Mouse (Mus musculus): ENCODE results near the gene Gm4756.
"Not testable (repeated sequence)": the region's sequence is repeated elsewhere in the genome, so short reads cannot be mapped to it uniquely, and the experiment has no call there.

Gm4756 gene

GRCm38 (mm10) chr12:72649611-72650330 lies at the start of gene Gm4756:
Gm4756 (minus strand) TSS chr12:72649661.
- DNase-seq: no peak

- DNase-seq: peak; percentile 13
Observed at GRCm38 (mm10) chr12:72694901-72695463, 45.5 kb upstream of the Gm4756 start.

GRCm38 (mm10) chr12:72694438-72694837 lies 45.0 kb upstream of the Gm4756 start:
- DNase-seq: peak; percentile 22

GRCm38 (mm10) chr12:72693895-72694294 lies 44.4 kb upstream of the Gm4756 start:
- no peak for DNase-seq

- DNase-seq: not testable (repeated sequence)
Observed at GRCm38 (mm10) chr12:72688281-72688680, 38.8 kb upstream of the Gm4756 start.

GRCm38 (mm10) chr12:72687741-72688140 lies 38.3 kb upstream of the Gm4756 start:
- DNase-seq: not testable (repeated sequence)

- not testable (repeated sequence) for DNase-seq
Observed at GRCm38 (mm10) chr12:72686566-72686965, 37.1 kb upstream of the Gm4756 start.

- DNase-seq: no peak
Observed at GRCm38 (mm10) chr12:72683612-72684011, 34.2 kb upstream of the Gm4756 start.

- DNase-seq: no peak
Observed at GRCm38 (mm10) chr12:72682511-72683282, 33.2 kb upstream of the Gm4756 start.

- no peak for DNase-seq
Observed at GRCm38 (mm10) chr12:72681919-72682318, 32.5 kb upstream of the Gm4756 start.

GRCm38 (mm10) chr12:72679635-72680034 lies 30.2 kb upstream of the Gm4756 start:
- DNase-seq: no peak

- no peak for DNase-seq
Observed at GRCm38 (mm10) chr12:72674820-72675219, 25.4 kb upstream of the Gm4756 start.

GRCm38 (mm10) chr12:72674079-72674797 lies 24.8 kb upstream of the Gm4756 start:
- DNase-seq: no peak

GRCm38 (mm10) chr12:72671516-72672135 lies 22.2 kb upstream of the Gm4756 start:
- DNase-seq: no peak

GRCm38 (mm10) chr12:72670921-72671320 lies 21.5 kb upstream of the Gm4756 start:
- DNase-seq: no peak

GRCm38 (mm10) chr12:72667868-72668469 lies 18.5 kb upstream of the Gm4756 start:
- DNase-seq: no peak

GRCm38 (mm10) chr12:72666015-72666414 lies 16.6 kb upstream of the Gm4756 start:
- DNase-seq: no peak

- DNase-seq: peak; percentile 81
Observed at GRCm38 (mm10) chr12:72664735-72665337, 15.4 kb upstream of the Gm4756 start, which contains the start of gene Dhrs7. Dhrs7 (minus strand) TSS chr12:72664909.

GRCm38 (mm10) chr12:72664020-72664734 lies 14.7 kb upstream of the Gm4756 start:
- DNase-seq: peak; percentile 33

- no peak for DNase-seq
Observed at GRCm38 (mm10) chr12:72655775-72656174, 6.3 kb upstream of the Gm4756 start.

- DNase-seq: peak; percentile 64
Observed at GRCm38 (mm10) chr12:72654698-72655097, 5.2 kb upstream of the Gm4756 start.
